In genomic region chr1:52388118-52388517, GRCm38 (mm10) we compare ENCODE assay signal across 10 mouse cellular contexts.
DNase-seq lines count a peak whose midpoint lies in the region; ATAC-seq and TF ChIP-seq lines count a peak whose summit lies in the region.
"Had no signal": no experiment of that assay in that cellular context is flagged by ENCODE, and none has a peak within 500 bp of the region (broad histone marks: within the 10 kb centered on the region; RNA-seq: fewer than 3 reads in every experiment).

No protein-coding gene starts in this region.

- no peaks in the 10 kb centered on the region for H3K4me1 ChIP-seq in forebrain, embryonic 14.5 days (ENCODE audit: control insufficient read depth, insufficient read depth, low read length)
- no peaks in the 10 kb centered on the region; the same call in 1 of the 2 replicates for H3K4me1 ChIP-seq in forebrain, embryonic 10.5 days
- peaks cover 6% of the 10 kb centered on the region; the same call in 1 of the 2 replicates for H3K4me1 ChIP-seq in liver, adult 2 months (ENCODE audit: control insufficient read depth, insufficient read depth, low read length)
- no peaks in the 10 kb centered on the region for H3K4me1 ChIP-seq in liver, embryonic 11.5 days (replicated peaks; ENCODE audit: control insufficient read depth, insufficient read depth, low read length)
- H3K4me1 ChIP-seq in intestine, embryonic 16.5 days (ENCODE audit: control insufficient read depth, insufficient read depth, low read length), result no peaks in the 10 kb centered on the region
- H3K4me1 ChIP-seq: embryonic facial prominence, embryonic 10.5 days had no signal

- DNase-seq in forebrain, embryonic 14.5 days (ENCODE audit: low spot score), result peak; percentile 23
- no peak for DNase-seq in forebrain, embryonic 10.5 days (ENCODE audit: extremely low spot score, low spot score)
- DNase-seq in liver, adult 2 months (ENCODE audit: extremely low read depth, low read depth, low spot score), result peak; percentile 17
- no peak for DNase-seq in liver, embryonic 11.5 days (ENCODE audit: low spot score)
- DNase-seq in left cerebral cortex, postnatal 10 days (ENCODE audit: extremely low spot score in 1 of 2, low spot score in 2 of 2), result peak; percentile 24 to 35
- peak; percentile 43 for DNase-seq in thymus, postnatal 14 days
- DNase-seq in testis, postnatal 14 days (ENCODE audit: low spot score), result no peak
- DNase-seq: lung, embryonic 14.5 days had no signal

- no peak overlapping the region for H3K4me2 ChIP-seq in forebrain, embryonic 14.5 days (ENCODE audit: low read length)
- no peak overlapping the region for H3K4me2 ChIP-seq in liver, embryonic 11.5 days
- H3K4me2 ChIP-seq in intestine, embryonic 16.5 days (ENCODE audit: low read depth, low read length), result no peak overlapping the region
- H3K4me2 ChIP-seq: lung, embryonic 14.5 days had no signal

- TF ChIP-seq POLR2A in liver, adult 2 months (IDR thresholded peaks at IDR 0.05; ENCODE audit: extremely low read depth, insufficient read depth, low read length), result no peak

- no peak overlapping the region for H3K4me3 ChIP-seq in forebrain, embryonic 14.5 days (ENCODE audit: low read depth, low read length)
- no peak overlapping the region for H3K4me3 ChIP-seq in forebrain, embryonic 10.5 days
- H3K4me3 ChIP-seq in liver, adult 2 months (ENCODE audit: insufficient read depth, low read depth, low read length), result no peak overlapping the region
- H3K4me3 ChIP-seq in liver, embryonic 11.5 days (ENCODE audit: low read depth, low read length), result no peak overlapping the region
- H3K4me3 ChIP-seq in intestine, embryonic 16.5 days (ENCODE audit: low read length), result no peak overlapping the region
- H3K4me3 ChIP-seq: embryonic facial prominence, embryonic 10.5 days had no signal

- TF ChIP-seq CTCF in liver, adult 2 months (IDR thresholded peaks at IDR 0.05; ENCODE audit: low read depth, low read length), result no peak

- no peak overlapping the region for H3K9ac ChIP-seq in forebrain, embryonic 14.5 days (ENCODE audit: low read length)
- H3K9ac ChIP-seq in liver, adult 2 months (ENCODE audit: low read depth, low read length), result no peak overlapping the region
- no peak overlapping the region for H3K9ac ChIP-seq in liver, embryonic 11.5 days (ENCODE audit: low read depth, low read length)
- no peak overlapping the region for H3K9ac ChIP-seq in intestine, embryonic 16.5 days (ENCODE audit: low read depth, low read length)
- H3K9ac ChIP-seq: lung, embryonic 14.5 days had no signal

- H3K36me3 ChIP-seq in forebrain, embryonic 14.5 days (ENCODE audit: control insufficient read depth, insufficient read depth, low read length), result no peaks in the 10 kb centered on the region
- H3K36me3 ChIP-seq in forebrain, embryonic 10.5 days (replicated peaks), result no peaks in the 10 kb centered on the region
- H3K36me3 ChIP-seq in liver, adult 2 months (ENCODE audit: control insufficient read depth, insufficient read depth, low read length), result no peaks in the 10 kb centered on the region
- H3K36me3 ChIP-seq in liver, embryonic 11.5 days (ENCODE audit: control insufficient read depth, insufficient read depth, low read length), result no peaks in the 10 kb centered on the region
- H3K36me3 ChIP-seq in intestine, embryonic 16.5 days (ENCODE audit: control insufficient read depth, insufficient read depth, low read length), result no peaks in the 10 kb centered on the region
- H3K36me3 ChIP-seq: embryonic facial prominence, embryonic 10.5 days had no signal

- WGBS in forebrain, embryonic 14.5 days, result 59% methylated on average over 6 of the region's 6 CpGs
- 91% methylated on average over 6 of the region's 6 CpGs for WGBS in forebrain, embryonic 10.5 days
- WGBS in liver, adult 2 months, result 32% methylated on average over 6 of the region's 6 CpGs
- 70% methylated on average over 6 of the region's 6 CpGs for WGBS in liver, embryonic 11.5 days
- WGBS in intestine, embryonic 16.5 days, result 55% methylated on average over 6 of the region's 6 CpGs

- H3K27me3 ChIP-seq in forebrain, embryonic 14.5 days (replicated peaks; ENCODE audit: control insufficient read depth, insufficient read depth, low read length), result no peaks in the 10 kb centered on the region
- H3K27me3 ChIP-seq in forebrain, embryonic 10.5 days (ENCODE audit: poor library complexity, severe bottlenecking), result no peaks in the 10 kb centered on the region
- no peaks in the 10 kb centered on the region for H3K27me3 ChIP-seq in liver, adult 2 months (ENCODE audit: control insufficient read depth, insufficient read depth, low read length)
- H3K27me3 ChIP-seq in liver, embryonic 11.5 days (replicated peaks; ENCODE audit: control insufficient read depth, insufficient read depth, low read length), result no peaks in the 10 kb centered on the region
- no peaks in the 10 kb centered on the region for H3K27me3 ChIP-seq in intestine, embryonic 16.5 days (replicated peaks; ENCODE audit: control insufficient read depth, insufficient read depth, low read length)

- H3K9me3 ChIP-seq in forebrain, embryonic 14.5 days (replicated peaks; ENCODE audit: control insufficient read depth, low read length), result no peaks in the 10 kb centered on the region
- H3K9me3 ChIP-seq in forebrain, embryonic 10.5 days, result no peaks in the 10 kb centered on the region
- no peaks in the 10 kb centered on the region for H3K9me3 ChIP-seq in liver, embryonic 11.5 days (ENCODE audit: control insufficient read depth, low read length)
- no peaks in the 10 kb centered on the region for H3K9me3 ChIP-seq in intestine, embryonic 16.5 days (ENCODE audit: control insufficient read depth, low read length)
- H3K9me3 ChIP-seq: embryonic facial prominence, embryonic 10.5 days had no signal

- no peak; the same call in 1 of the 2 replicates for ATAC-seq in forebrain, embryonic 14.5 days
- ATAC-seq in liver, embryonic 11.5 days (replicated peaks; ENCODE audit: low FRiP score), result no peak
- ATAC-seq in intestine, embryonic 16.5 days, result no peak

- no peaks in the 10 kb centered on the region for H3K79me2 ChIP-seq in liver, adult 2 months (ENCODE audit: control insufficient read depth, insufficient read depth, low read length)

- intact Hi-C loops in left cerebral cortex, postnatal 10 days (cut with DNase I), result no loop called here

- no peak overlapping the region for H3K27ac ChIP-seq in forebrain, embryonic 14.5 days (ENCODE audit: low read depth, low read length)
- no peak overlapping the region for H3K27ac ChIP-seq in forebrain, embryonic 10.5 days
- H3K27ac ChIP-seq in liver, adult 2 months (replicated peaks; ENCODE audit: insufficient read depth, low read depth, low read length), result no peak overlapping the region
- H3K27ac ChIP-seq in liver, embryonic 11.5 days (ENCODE audit: low read depth, low read length), result no peak overlapping the region
- H3K27ac ChIP-seq in intestine, embryonic 16.5 days (ENCODE audit: low read length), result no peak overlapping the region
- H3K27ac ChIP-seq: embryonic facial prominence, embryonic 10.5 days had no signal

Comparison
In these comparisons a context has a peak if more than half of its experiments do, and no peak if none do; other contexts are left out.
1. DNase-seq: peak in forebrain, embryonic 14.5 days (single experiment), liver, adult 2 months (single experiment), left cerebral cortex, postnatal 10 days (2 of 2) and thymus, postnatal 14 days (single experiment); none in forebrain, embryonic 10.5 days (single experiment), liver, embryonic 11.5 days (single experiment) and testis, postnatal 14 days (single experiment).